Mouse (Mus musculus) c-Kit-positive CD71-positive TER-119-positive erythroid progenitor cells, embryonic 14.5 days (primary cell): ENCODE data around the gene Ptprn2.

Experiments
- DNase-seq: peaks from one replicate; pipeline ENCODE4 v3.0.0-alpha.2; 2013; ENCODE audit warnings: low spot score

Gene Ptprn2

DNA sequence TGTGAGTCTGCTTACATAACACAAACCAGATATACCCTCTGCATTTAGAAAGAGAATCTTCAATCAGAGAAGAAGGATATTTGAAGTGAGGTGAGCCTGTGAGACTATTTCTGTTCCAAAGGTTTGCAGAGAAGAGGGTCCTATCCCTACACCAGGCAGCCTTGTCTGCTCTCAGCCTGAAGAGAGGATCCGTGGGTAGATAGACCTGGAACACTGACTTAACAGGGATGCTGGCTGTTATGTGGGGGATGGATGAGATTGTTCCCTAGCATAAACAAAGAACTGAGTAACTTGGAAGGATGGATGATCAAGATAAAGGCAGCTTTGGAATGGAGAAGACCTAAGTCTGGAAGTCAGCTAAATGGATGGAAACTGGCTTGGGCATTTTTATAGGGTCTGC is 294.9 kb downstream of the Ptprn2 start:
- DNase-seq = no peak

DNA sequence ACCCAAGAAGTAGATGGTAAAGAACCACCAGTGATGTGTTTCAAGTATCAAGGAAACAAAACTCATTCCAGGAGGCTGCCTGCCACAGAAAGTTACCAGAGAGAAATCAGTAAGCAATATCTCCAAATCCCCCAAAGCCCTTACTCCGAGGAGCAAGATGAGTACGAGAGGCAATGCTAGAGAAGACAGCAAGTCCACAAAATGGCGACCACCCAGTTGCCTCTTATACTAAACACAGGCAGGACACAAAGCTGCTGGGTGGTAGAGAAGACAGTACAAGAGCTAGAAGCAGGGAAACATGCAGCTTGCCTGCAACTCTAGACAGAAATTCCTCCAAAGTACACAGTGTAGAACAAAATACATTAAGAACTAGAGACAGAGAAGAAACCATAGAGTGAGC is 300.2 kb downstream of the Ptprn2 start:
- DNase-seq = no peak

DNA sequence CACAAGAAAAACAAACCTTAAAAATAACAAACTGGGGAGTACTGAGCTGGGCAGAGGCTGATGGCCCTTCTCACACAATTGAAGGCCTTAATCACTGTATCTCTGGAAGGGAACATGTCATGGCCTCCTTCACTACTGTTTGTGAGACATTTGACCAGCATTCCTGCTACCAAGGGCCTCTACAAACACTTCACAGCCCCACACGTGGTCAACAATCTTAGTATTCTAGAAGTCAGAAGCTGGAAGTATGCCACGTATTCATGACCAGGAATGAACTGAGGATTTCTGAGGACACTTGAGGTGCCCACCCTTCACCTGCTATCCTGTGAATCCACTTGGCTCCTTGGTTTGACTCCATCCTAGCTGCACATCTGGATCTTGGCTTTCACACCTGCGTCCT is 302.8 kb downstream of the Ptprn2 start:
- no peak for DNase-seq

DNA sequence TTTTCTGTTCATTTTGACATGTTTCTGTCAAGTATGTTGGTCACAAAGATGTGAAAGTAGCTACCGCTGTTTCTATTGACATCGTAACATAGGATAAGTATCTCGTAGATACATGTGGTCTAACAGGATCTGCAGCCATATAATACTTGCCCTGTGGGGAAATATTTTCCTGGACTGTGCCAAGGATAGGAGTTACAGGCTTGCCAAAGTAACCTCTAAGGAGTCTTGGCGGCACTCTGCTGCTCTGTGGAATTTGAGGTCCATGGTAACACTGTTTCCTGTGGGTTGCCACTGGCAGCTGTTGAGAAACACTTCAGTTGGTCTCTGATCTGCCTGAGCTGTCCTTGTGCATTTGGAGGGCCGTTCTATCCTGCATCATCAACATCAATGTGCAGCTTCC is 317.8 kb downstream of the Ptprn2 start:
- DNase-seq = no peak

DNA sequence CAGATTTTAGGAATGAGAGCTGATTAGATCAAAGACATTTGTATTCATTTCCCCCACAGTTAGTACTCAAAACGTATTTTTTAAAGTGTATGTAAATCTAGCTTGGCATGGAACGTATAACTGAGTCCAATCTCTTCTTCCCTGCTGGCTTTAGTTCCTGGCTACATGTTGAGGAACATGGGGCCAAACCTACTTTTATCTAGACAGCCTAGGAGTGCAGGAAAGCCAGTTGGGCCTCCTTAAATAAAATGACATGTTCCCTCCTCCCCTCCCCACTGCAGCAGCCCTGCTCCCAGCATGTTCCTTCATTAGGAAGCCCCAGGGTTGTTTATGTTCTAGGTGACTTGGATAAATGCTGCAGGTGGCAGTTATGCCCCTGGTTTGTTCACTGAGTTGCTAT is 319.2 kb downstream of the Ptprn2 start:
- DNase-seq = no peak

DNA sequence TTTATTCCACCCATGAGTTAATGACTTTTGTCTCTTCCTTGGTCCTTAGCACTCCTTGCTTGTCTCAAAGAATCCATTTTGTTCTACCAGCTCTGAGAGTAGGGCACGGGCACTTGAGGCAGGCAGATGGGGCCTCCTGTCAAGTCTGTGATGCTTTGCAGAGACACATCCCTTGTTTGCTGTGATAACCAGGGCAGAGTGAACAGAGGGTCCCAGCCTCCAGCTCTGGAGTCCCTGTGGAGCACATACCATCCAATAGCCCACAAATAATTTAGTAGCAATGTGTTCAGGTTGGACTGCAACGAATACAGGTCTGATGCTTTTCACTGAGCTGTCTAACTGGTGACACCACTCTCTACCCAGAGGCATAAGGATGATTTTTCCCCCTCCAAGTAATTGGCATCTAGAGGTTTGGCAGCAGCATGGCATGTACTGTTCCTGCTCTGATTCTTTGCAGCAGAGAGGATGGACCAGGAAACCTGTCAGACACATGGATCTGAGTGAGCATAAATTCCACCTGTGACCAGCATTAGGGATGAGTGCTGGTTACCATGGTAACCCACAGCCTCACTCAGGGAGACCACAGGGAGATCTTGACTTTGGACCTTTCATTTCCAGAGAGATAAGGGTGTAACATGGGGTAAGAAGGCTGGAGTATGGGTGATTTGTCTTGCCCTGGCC is 319.7 kb downstream of the Ptprn2 start:
- DNase-seq = no peak

DNA sequence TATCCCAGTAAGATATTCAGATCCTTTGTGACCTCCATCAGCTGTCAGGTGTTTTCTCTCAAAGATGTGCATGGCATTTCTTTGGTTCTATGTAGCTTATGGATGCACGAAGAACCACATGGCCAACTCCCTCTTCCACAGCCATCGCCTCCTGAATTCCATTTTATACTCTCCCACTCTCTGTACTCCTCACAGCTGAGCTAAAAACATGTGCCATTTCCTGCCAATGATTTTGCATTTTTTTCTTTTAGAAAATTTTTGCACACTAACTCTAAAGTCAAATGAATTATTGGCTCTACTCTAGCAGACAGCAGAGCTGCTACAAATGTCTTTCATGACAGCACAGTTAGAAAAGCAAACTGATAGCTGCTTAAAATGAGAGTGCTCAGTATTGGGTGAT is 320.6 kb downstream of the Ptprn2 start:
- DNase-seq = no peak

DNA sequence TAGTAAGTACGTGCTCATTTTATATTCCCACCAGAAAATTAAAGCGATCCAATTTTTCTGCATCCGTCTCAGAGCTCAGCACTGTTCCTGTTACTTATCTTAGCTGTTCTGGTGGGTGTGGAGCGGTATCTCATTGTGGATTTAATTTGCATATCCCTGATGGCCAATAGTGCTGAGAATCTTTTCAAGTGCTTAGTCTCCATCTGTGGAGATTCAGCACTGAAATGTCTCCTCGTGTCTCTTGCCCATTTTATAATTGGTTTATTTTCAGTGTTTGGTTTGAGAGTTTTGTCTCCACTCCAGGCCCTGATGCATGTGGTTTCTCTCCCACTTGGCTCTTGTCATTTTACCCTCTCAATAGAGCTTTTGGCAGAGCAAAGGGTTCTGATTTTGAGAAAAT is 327.5 kb downstream of the Ptprn2 start:
- DNase-seq = no peak

DNA sequence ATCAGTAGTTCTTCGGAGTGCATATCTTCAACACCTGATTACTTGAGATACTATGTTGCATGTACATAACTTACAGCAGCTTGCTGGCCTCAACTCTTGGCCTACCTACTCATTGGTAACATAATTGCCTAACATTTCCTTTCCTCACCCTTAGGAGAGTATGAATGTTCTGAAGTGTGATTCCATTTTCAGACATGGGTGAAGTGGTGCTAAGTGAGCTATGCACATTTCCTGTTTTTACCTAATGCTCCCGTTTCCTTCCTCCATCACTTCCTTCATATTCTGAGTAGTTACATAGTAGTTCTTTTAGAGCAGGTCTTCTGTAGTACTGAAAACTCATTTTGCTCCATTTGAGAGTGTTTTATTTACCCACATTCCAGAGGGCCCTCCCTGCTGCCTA is 334.3 kb downstream of the Ptprn2 start:
- DNase-seq = no peak

DNA sequence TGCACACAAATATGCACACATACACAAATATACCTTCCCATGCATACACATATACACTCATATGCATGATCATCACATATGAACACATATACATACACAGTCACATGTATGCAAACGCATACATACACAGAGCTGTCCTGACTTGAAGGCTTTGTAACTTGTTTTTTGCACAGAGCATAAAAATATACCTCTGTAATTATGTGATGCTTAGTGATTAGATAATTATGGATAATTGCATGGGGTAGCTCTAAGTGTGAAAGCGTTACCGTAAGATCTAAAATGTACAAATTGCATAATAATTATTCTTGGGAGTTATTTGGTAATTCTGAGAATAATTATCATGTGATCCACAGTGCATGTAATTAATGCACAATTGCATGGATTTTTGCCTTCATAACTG is 337.8 kb downstream of the Ptprn2 start:
- DNase-seq = no peak

DNA sequence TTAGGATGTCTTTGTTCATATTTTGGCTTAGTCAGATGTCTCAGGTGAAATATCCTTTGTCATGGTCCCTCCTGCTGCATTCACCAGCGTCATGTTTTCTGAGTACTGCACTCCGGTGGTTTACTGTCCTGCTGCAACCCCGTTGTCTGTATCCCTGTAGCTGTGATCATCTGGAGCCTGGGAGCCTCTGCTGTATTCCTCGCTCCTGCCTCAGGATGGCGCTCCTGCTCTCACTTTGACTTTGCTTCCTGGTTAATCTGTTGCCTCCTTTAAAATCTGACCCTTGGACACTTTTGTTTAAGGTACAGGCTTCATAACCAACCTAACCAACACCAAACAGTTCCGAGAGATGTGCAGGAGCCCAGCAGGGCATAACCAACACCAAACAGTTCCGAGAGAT is 342.2 kb downstream of the Ptprn2 start:
- no peak for DNase-seq

DNA sequence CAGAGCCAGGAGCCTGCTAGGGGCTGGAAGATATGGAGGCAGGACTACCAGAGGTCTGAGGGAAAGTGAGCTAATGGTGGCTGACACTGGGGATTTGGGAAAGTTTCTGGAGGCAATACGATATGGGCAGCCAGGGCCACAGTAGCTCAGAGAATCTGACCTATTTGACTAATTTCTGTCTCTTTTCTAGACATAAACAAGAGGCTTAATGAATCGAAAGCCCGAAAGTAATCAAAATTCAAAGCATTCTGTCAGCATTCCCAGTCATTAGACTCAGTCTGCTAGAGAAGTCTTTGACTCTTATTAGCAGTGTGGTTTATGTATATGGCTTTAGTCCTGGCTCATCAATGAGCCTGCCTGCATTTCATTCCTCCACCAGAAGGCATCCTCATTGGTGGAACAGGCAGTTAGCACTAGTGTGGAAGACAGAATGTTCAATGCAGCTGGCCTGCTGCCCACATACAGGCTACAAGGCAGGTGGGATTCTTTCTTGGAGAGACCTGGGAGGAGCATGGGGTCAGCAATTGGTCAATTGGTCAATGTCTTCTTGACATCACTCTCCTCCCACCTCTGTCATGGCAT is 353.2 kb downstream of the Ptprn2 start:
- DNase-seq = no peak

DNA sequence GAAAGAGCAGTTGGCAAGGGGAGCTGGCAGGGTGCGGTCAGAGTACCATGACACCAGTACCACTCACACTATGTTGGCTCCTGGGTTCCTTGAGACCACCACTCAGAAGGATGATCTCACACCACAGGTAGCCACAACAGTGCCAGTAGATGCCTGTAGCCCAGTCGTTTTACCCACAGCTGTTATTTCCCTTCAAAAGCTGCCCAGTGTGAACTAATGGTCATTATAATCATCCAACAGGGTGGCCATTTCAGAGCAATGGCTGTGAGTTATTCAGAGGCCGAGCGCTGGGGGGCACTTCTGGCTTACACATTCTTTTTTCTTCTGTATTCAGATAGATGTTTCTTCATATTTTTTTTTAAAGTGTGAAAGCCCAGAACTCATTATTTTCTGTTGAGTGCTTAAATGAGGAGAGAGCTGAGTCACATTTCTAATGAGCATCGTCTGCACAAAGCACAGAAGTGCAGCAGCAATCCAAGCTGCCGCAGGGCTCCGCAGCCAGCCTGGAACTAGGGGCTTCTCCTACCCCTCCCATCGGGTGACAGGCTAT is 357.3 kb downstream of the Ptprn2 start:
- no peak for DNase-seq

DNA sequence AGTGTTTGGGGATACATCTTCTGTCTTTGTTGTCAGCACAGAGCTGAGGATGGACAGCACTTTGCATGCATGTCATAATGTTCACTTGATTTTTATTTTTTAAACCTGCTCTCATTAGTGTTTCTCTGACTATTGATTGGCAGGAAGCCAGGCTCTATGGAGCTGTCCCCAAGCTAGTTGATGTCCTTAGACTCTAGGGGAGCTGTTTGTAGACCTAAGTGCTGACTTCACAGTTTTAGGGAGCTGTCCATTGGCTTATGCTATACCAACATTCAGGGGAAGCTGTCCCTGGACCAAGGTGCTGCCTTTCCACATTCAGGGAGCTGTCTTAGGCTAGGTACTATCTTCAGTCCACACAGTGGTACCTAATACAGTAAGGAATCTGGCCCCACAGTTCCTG is 360.7 kb downstream of the Ptprn2 start:
- no peak for DNase-seq

DNA sequence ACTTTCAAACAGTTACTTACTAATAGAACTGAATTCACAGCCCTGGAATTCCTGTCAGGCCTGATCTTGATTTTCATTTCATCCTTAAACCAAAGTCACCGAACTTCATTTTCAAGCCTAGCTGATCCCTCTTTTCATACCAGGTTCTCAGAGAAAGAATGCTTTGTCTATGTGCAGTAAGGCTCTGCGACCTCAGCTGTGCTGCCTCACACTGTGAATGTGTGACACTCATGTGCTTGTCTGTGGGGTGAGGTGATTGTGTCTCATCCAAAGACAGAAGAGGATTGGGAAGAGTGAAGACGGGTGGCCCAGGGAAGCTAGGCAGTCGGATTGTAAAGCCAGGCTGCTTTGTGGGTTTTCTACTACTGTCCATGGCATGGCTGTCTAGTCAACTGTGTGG is 361.5 kb downstream of the Ptprn2 start:
- no peak for DNase-seq

DNA sequence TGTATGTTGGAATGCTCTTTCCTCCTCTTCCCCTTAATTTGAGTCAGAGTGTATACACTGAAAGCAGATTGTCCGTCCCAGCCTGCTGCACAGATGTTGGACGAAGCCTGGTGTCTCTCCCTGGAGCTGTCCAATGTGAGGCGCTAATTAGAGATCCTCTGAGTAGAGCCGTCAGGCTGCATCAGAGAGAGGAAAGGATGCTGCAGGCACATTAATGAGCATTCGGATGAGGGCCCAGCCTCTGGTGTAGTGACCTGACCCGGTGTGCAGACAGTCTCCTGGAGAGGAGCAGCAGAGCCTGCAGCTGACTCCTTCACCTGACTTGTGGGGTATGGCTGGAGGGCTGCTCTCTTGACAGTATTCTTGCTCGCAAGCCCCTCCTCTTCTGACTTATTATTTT is 370.8 kb downstream of the Ptprn2 start:
- DNase-seq = no peak

DNA sequence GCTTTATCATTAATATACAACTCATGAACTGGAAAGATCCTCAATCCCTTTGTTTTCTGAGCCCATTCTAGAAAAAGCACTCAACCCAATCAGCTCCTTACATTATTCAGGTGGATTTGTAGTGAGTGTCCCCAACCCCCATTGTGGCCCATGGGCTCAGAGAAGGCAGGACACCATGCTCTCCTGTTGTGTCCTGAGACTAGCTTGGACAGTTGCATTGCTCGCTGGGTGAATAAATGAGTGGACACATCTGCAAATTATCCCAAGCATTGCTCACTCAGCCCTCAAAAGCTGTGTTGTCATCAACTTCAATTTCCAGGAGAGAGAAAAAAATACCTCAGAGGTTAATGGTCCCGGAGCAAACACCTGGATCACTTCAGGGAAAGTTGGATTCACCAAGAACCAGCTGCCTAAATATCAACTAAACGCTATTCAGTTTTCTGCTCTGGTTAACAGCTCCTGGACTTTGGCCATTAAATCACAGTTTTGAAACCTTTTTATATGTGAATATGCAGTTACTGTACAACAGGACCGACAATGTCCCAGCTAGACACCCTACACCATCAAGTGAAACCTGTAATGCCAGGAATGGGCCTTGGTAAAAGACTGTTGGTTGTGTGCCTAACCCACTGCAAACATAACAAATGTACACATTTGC is 376.0 kb downstream of the Ptprn2 start:
- DNase-seq = no peak

DNA sequence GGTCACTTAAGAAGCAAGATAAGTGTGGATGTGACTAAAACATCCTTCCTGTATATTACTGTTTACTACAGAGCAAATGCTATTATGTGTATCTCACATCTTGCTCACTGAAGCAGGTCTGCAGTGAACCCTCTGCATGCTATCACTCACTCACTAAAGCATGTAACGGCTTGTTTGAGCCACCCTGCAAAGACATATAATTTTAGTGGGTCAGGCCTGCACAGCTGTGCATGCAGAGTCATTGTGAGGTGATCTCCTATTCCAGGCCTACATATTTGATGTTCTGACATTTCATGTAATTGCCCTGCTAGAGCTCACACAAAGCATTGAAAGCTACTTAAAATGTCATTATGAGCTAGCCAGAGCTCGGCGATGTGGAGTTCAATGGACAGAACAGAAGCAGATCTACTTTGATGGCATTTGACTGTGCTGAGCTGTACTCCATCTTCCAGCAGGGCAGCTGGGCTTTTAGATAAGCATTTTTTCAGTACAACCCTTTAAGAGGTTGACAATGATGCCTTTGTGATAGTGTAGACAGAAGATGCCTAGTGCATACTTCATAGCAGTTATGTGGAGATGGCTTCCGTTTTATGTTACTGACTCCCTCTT is 377.9 kb downstream of the Ptprn2 start:
- DNase-seq = no peak

DNA sequence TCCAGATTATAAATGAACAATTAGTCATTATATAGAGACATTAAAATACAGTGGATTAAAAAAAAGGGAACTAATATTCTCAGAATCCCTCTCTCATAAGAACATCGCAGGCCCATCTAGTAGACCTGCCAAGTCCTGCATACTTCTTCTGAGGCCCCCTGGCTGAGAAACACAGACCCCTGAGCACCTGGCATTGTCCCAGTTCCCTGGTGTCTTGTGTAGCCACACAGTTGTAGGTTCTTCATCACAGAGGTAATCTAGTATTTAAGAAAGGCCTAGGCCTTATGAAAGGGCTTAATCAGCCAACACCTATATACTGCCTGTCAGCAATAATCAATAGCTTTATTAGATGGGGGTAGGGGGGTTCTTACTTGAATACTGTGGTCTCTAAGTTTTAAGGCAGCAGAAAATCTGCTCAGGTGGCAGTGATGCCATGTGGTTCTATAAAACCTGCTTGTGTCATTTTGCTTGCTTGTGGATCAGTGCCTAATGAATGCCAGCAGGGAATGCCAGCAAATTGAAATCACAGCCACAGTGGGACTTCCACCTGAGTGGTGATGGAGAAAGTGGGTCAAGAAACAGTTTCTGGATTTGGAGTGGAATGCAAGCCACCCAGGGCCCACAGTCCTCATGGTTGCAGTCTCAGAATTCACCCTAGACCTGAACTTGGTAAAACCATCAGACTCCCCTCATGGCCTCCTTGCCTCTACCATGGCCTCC is 388.5 kb downstream of the Ptprn2 start:
- DNase-seq = no peak

DNA sequence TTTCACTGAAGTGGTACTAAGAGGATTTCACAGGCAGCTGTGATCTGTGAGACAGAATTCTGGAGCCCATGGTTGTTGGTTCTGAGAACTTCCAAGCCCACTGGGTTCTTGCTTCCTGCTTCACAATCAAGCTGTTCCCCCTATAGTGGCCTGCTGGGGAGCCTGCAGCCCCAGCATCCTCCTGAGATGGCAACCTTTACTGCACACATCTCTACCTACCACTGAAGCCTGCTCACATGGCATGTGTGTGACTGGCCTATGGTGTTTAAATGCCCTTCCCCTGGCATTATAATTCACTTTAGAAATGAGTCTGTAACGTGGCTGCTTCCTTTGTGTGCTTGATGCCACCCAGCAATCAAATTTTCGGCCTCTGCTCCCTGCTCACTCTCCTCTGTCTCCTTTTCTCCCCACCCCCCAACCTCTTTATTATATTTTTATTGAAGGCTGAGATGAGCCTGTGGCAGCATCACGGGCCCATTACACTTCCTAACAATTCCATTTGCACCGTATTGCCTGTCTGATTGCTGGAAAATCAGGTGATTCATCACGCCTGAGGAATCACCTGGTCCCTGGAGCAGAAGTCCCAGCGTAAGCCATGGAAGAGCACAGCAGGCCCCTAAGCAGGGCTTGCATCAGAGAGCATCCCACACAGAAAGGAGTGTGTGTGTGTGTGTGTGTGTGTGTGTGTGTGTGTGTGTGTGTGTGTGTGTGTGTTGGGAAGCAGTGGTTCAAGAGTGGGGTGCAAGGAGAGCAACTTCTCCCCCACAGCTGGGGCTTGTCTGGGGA is 402.2 kb downstream of the Ptprn2 start:
- DNase-seq = no peak

DNA sequence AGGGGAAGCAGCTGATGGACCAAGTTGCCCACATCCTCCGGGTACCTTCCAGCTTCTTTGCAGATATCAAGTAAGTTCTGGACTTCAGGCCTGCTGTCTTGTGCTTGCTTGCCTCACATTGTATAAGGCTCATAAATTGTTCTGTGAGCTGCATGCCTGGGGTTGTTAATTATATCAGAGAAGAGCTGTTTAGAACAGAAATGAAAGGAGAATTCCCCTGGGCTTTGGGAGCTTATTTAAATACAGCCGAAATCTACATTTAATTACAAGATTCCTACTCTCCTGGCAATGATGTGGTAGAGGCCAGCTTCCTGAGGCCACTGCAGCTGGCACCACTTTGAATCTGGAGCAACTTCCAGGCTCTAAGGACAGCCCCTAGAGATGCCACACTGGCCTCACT is 403.3 kb downstream of the Ptprn2 start:
- no peak for DNase-seq

DNA sequence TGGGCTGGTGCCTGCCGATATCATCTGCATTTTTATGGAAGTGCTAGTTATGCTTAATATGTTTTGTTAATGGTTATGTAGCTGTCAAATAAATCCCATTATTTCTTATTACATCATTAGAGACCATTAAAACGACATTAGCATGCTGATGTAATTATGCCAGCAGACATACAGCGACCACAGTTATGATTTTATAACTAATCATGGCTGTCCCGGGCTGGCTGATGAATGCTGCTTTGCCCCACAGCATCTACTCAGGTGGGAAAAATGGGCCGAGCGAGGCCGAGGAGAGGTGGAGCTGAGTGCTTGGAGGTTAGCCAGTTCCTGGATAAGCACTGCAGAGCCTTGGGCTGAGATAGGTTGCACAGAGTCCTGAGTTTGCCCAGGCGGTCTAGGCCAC is 407.1 kb downstream of the Ptprn2 start:
- DNase-seq = no peak
